Mouse (Mus musculus): ENCODE measurements around the gene Chd9. TPM values are rescaled to one million over a fixed set of nuclear protein-coding genes. Genes with fewer than 3 reads are reported as not detected.

Chd9 gene
- polyA plus RNA-seq, 1 experiment from 2014 or later, result 62.9 TPM

GRCm38 (mm10) chr8:90861266-90861944 lies 33.3 kb downstream of the Chd9 start:
- no peaks in the 10 kb centered on the region for H3K27me3 ChIP-seq (ENCODE audit: control insufficient read depth, insufficient read depth, low read length)
- H3K36me3 ChIP-seq (ENCODE audit: control insufficient read depth, insufficient read depth, low read length), result no peaks in the 10 kb centered on the region
- 0 out of 2 replicates have a peak overlapping the region, but pooled peaks have one; percentile 18 for H3K9ac ChIP-seq (ENCODE audit: low read length)
- H3K4me2 ChIP-seq (ENCODE audit: low read depth), result peak overlapping the region; percentile 34
- 1% methylated on average over 9 of the region's 9 CpGs for WGBS
- H3K4me1 ChIP-seq (ENCODE audit: control insufficient read depth, insufficient read depth, low read length), result peaks cover 16% of the 10 kb centered on the region
- H3K27ac ChIP-seq (ENCODE audit: low read depth, low read length), result peak overlapping the region; percentile 91
- no peak overlapping the region; the same call in 1 of the 2 replicates for H3K4me3 ChIP-seq (ENCODE audit: low read depth, low read length)
- peak; percentile 74 for DNase-seq (ENCODE audit: low spot score)
- peak; percentile 46 for ATAC-seq (ENCODE audit: insufficient read depth, low FRiP score, low TSS enrichment)
- H3K9me3 ChIP-seq (ENCODE audit: control insufficient read depth, low read length), result no peaks in the 10 kb centered on the region

GRCm38 (mm10) chr8:90862038-90862437 lies 33.9 kb downstream of the Chd9 start:
- peak overlapping the region; percentile 91 for H3K27ac ChIP-seq (ENCODE audit: low read depth, low read length)
- DNase-seq (ENCODE audit: low spot score) (peak; percentile 89), ATAC-seq (ENCODE audit: insufficient read depth, low FRiP score, low TSS enrichment) (peak; percentile 94)
- H3K4me3 ChIP-seq (ENCODE audit: low read depth, low read length), result no peak overlapping the region
- H3K4me2 ChIP-seq (ENCODE audit: low read depth), result peak overlapping the region; percentile 34
- H3K36me3 ChIP-seq (ENCODE audit: control insufficient read depth, insufficient read depth, low read length), result no peaks in the 10 kb centered on the region
- peaks cover 16% of the 10 kb centered on the region for H3K4me1 ChIP-seq (ENCODE audit: control insufficient read depth, insufficient read depth, low read length)
- no peaks in the 10 kb centered on the region for H3K27me3 ChIP-seq (ENCODE audit: control insufficient read depth, insufficient read depth, low read length)
- H3K9me3 ChIP-seq (ENCODE audit: control insufficient read depth, low read length), result no peaks in the 10 kb centered on the region
- WGBS, result under 1% methylated on average over 9 of the region's 9 CpGs
- H3K9ac ChIP-seq (ENCODE audit: low read length), result 0 out of 2 replicates have a peak overlapping the region, but pooled peaks have one; percentile 18

GRCm38 (mm10) chr8:90867061-90867460 lies 38.9 kb downstream of the Chd9 start:
- ATAC-seq (ENCODE audit: insufficient read depth, low FRiP score, low TSS enrichment) (no peak), DNase-seq (ENCODE audit: low spot score) (no peak)
- Histone ChIP-seq H3K27ac (ENCODE audit: low read depth, low read length) (no peak overlapping the region), H3K4me1 (ENCODE audit: control insufficient read depth, insufficient read depth, low read length) (peaks cover 34% of the 10 kb centered on the region), H3K27me3 (ENCODE audit: control insufficient read depth, insufficient read depth, low read length) (no peaks in the 10 kb centered on the region), H3K9me3 (ENCODE audit: control insufficient read depth, low read length) (no peaks in the 10 kb centered on the region), H3K4me2 (ENCODE audit: low read depth) (no peak overlapping the region), H3K36me3 (ENCODE audit: control insufficient read depth, insufficient read depth, low read length) (no peaks in the 10 kb centered on the region), H3K9ac (ENCODE audit: low read length) (no peak overlapping the region), H3K4me3 (ENCODE audit: low read depth, low read length) (no peak overlapping the region)
- WGBS, result 94% methylated on average over 2 of the region's 2 CpGs

- Histone ChIP-seq H3K9me3 (ENCODE audit: control insufficient read depth, low read length) (no peaks in the 10 kb centered on the region), H3K27ac (ENCODE audit: low read depth, low read length) (no peak overlapping the region), H3K9ac (ENCODE audit: low read length) (no peak overlapping the region), H3K36me3 (ENCODE audit: control insufficient read depth, insufficient read depth, low read length) (no peaks in the 10 kb centered on the region), H3K4me2 (ENCODE audit: low read depth) (no peak overlapping the region), H3K4me3 (ENCODE audit: low read depth, low read length) (no peak overlapping the region), H3K4me1 (ENCODE audit: control insufficient read depth, insufficient read depth, low read length) (peaks cover 27% of the 10 kb centered on the region), H3K27me3 (ENCODE audit: control insufficient read depth, insufficient read depth, low read length) (no peaks in the 10 kb centered on the region)
- WGBS, result 90% methylated on average over 4 of the region's 4 CpGs
- ATAC-seq (ENCODE audit: insufficient read depth, low FRiP score, low TSS enrichment), result no peak
- no peak for DNase-seq (ENCODE audit: low spot score)
Observed at GRCm38 (mm10) chr8:90867911-90868310, 39.8 kb downstream of the Chd9 start.

- Histone ChIP-seq H3K36me3 (ENCODE audit: control insufficient read depth, insufficient read depth, low read length) (no peaks in the 10 kb centered on the region), H3K9ac (ENCODE audit: low read length) (no peak overlapping the region), H3K4me1 (ENCODE audit: control insufficient read depth, insufficient read depth, low read length) (peaks cover 27% of the 10 kb centered on the region), H3K27me3 (ENCODE audit: control insufficient read depth, insufficient read depth, low read length) (no peaks in the 10 kb centered on the region), H3K27ac (ENCODE audit: low read depth, low read length) (no peak overlapping the region), H3K4me2 (ENCODE audit: low read depth) (no peak overlapping the region), H3K4me3 (ENCODE audit: low read depth, low read length) (no peak overlapping the region), H3K9me3 (ENCODE audit: control insufficient read depth, low read length) (no peaks in the 10 kb centered on the region)
- DNase-seq (ENCODE audit: low spot score) (no peak), ATAC-seq (ENCODE audit: insufficient read depth, low FRiP score, low TSS enrichment) (no peak)
- 84% methylated on average over 4 of the region's 4 CpGs for WGBS
Observed at GRCm38 (mm10) chr8:90868334-90868733, 40.2 kb downstream of the Chd9 start.

GRCm38 (mm10) chr8:90869071-90869919 lies 41.1 kb downstream of the Chd9 start:
- Histone ChIP-seq H3K4me1 (ENCODE audit: control insufficient read depth, insufficient read depth, low read length) (peaks cover 27% of the 10 kb centered on the region), H3K36me3 (ENCODE audit: control insufficient read depth, insufficient read depth, low read length) (no peaks in the 10 kb centered on the region), H3K9me3 (ENCODE audit: control insufficient read depth, low read length) (no peaks in the 10 kb centered on the region), H3K27ac (ENCODE audit: low read depth, low read length) (peak overlapping the region; percentile 46), H3K4me3 (ENCODE audit: low read depth, low read length) (no peak overlapping the region), H3K27me3 (ENCODE audit: control insufficient read depth, insufficient read depth, low read length) (no peaks in the 10 kb centered on the region), H3K4me2 (ENCODE audit: low read depth) (no peak overlapping the region), H3K9ac (ENCODE audit: low read length) (no peak overlapping the region; the same call in 1 of the 2 replicates)
- ATAC-seq (ENCODE audit: insufficient read depth, low FRiP score, low TSS enrichment), result peak; percentile 7; the same call in 1 of the 2 replicates
- WGBS, result 33% methylated on average over 18 of the region's 18 CpGs
- DNase-seq (ENCODE audit: low spot score), result no peak

GRCm38 (mm10) chr8:90869920-90870777 lies 42.0 kb downstream of the Chd9 start:
- Histone ChIP-seq H3K4me2 (ENCODE audit: low read depth) (peak overlapping the region; percentile 13), H3K9me3 (ENCODE audit: control insufficient read depth, low read length) (no peaks in the 10 kb centered on the region), H3K4me3 (ENCODE audit: low read depth, low read length) (no peak overlapping the region), H3K36me3 (ENCODE audit: control insufficient read depth, insufficient read depth, low read length) (no peaks in the 10 kb centered on the region), H3K27me3 (ENCODE audit: control insufficient read depth, insufficient read depth, low read length) (no peaks in the 10 kb centered on the region), H3K9ac (ENCODE audit: low read length) (no peak overlapping the region; the same call in 1 of the 2 replicates), H3K4me1 (ENCODE audit: control insufficient read depth, insufficient read depth, low read length) (peaks cover 27% of the 10 kb centered on the region), H3K27ac (ENCODE audit: low read depth, low read length) (peak overlapping the region; percentile 60)
- WGBS, result 7% methylated on average over 22 of the region's 22 CpGs
- ATAC-seq (ENCODE audit: insufficient read depth, low FRiP score, low TSS enrichment) (peak; percentile 88), DNase-seq (ENCODE audit: low spot score) (peak; percentile 86)

GRCm38 (mm10) chr8:90871375-90872080 lies 43.4 kb downstream of the Chd9 start:
- Histone ChIP-seq H3K27ac (ENCODE audit: low read depth, low read length) (peak overlapping the region; percentile 68; the same call in 1 of the 2 replicates), H3K4me1 (ENCODE audit: control insufficient read depth, insufficient read depth, low read length) (peaks cover 30% of the 10 kb centered on the region), H3K36me3 (ENCODE audit: control insufficient read depth, insufficient read depth, low read length) (no peaks in the 10 kb centered on the region), H3K4me2 (ENCODE audit: low read depth) (no peak overlapping the region), H3K9ac (ENCODE audit: low read length) (no peak overlapping the region), H3K4me3 (ENCODE audit: low read depth, low read length) (no peak overlapping the region), H3K9me3 (ENCODE audit: control insufficient read depth, low read length) (no peaks in the 10 kb centered on the region), H3K27me3 (ENCODE audit: control insufficient read depth, insufficient read depth, low read length) (no peaks in the 10 kb centered on the region)
- peak; percentile 38 for DNase-seq (ENCODE audit: low spot score)
- no peak for ATAC-seq (ENCODE audit: insufficient read depth, low FRiP score, low TSS enrichment)
- 75% methylated on average over 6 of the region's 6 CpGs for WGBS
